In the genomic region with DNA sequence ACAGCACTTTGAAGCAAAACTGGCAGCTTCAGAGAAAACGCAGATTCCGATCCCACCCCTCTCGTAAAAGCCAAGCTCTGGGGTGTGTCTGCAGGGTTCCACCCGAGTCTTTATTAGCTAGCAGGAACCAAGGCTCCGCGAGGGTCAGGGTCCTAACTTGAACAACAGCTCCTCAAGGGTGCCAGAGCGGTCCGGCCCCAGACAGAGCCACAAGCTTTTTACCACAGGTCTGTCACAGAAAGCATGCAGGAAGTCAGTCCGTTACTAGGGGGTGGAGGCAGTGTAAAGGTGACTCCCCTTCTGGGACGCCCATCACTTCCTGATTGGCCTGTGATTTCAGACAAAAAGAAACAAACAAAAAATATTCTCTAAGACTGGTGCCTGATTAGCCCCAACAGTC, we compare ENCODE assay signal across 8 mouse cellular contexts. TPM values are rescaled to one million over a fixed set of nuclear protein-coding genes. Genes with fewer than 3 reads are reported as not detected.
DNase-seq lines count a peak whose midpoint lies in the region; ATAC-seq lines count a peak whose summit lies in the region.

No protein-coding gene starts in this region.

- H3K4me3 ChIP-seq in hindbrain, embryonic 10.5 days, result peak overlapping the region; percentile 74
- H3K4me3 ChIP-seq in limb, embryonic 15.5 days, result peak overlapping the region; percentile 68

- no peak overlapping the region for H3K9ac ChIP-seq in limb, embryonic 15.5 days

- peak; percentile 34 for DNase-seq in cerebellum, adult 9-10 months
- no peak for DNase-seq in cerebellum, postnatal 10 days
- peak; percentile 82 for DNase-seq in R1 (ENCODE audit: low read depth, low spot score)
- no peak for DNase-seq in hindbrain, embryonic 10.5 days (ENCODE audit: low spot score)
- no peak for DNase-seq in adrenal gland, postnatal 14 days

- no peak overlapping the region for H3K27ac ChIP-seq in hindbrain, embryonic 10.5 days
- no peak overlapping the region for H3K27ac ChIP-seq in limb, embryonic 15.5 days

- H3K4me2 ChIP-seq in limb, embryonic 15.5 days, result peak overlapping the region; percentile 86

- no peak for ATAC-seq in limb, embryonic 15.5 days (ENCODE audit: insufficient number of reproducible peaks, low FRiP score, low TSS enrichment, low read depth)
- ATAC-seq in monocyte, adult 5-6 weeks (replicated peaks; ENCODE audit: insufficient number of reproducible peaks, low FRiP score, low TSS enrichment, poor library complexity, severe bottlenecking), result peak; percentile 63
- no peak for ATAC-seq in frontal cortex, adult (ENCODE audit: low TSS enrichment)

- no peaks in the 10 kb centered on the region for H3K36me3 ChIP-seq in hindbrain, embryonic 10.5 days
- no peaks in the 10 kb centered on the region for H3K36me3 ChIP-seq in limb, embryonic 15.5 days

- peaks cover 100% of the 10 kb centered on the region for H3K27me3 ChIP-seq in hindbrain, embryonic 10.5 days (ENCODE audit: insufficient read depth, poor library complexity, severe bottlenecking)
- peaks cover 72% of the 10 kb centered on the region for H3K27me3 ChIP-seq in limb, embryonic 15.5 days

- peaks cover 39% of the 10 kb centered on the region for H3K4me1 ChIP-seq in hindbrain, embryonic 10.5 days (replicated peaks)
- peaks cover 38% of the 10 kb centered on the region for H3K4me1 ChIP-seq in limb, embryonic 15.5 days

- WGBS in hindbrain, embryonic 10.5 days, result 16% methylated on average over 10 of the region's 10 CpGs
- WGBS in limb, embryonic 15.5 days, result 5% methylated on average over 10 of the region's 10 CpGs

- H3K9me3 ChIP-seq in hindbrain, embryonic 10.5 days, result peaks cover 13% of the 10 kb centered on the region
- H3K9me3 ChIP-seq in limb, embryonic 15.5 days, result no peaks in the 10 kb centered on the region

RNA-seq across cellular contexts. Expression of a gene that starts 0.7 kb away (rescaled TPM):
- 1.0 and 1.6 TPM in 2 replicates for polyA plus RNA-seq in hindbrain, embryonic 10.5 days (2016; fragmentation: Nextera tagmentation; extraction: Ambion mirVana)
- 4.6 and 4.9 TPM in 2 replicates for polyA plus RNA-seq in limb, embryonic 15.5 days (2015; fragmentation: Nextera tagmentation; extraction: Ambion mirVana)
- 3.6 to 5.0 TPM in 2 of 3 replicates, not detected in the other for total RNA-seq in monocyte, adult 5-6 weeks (2017)
- total RNA-seq in adrenal gland, postnatal 14 days (2021), result 3.3 and 5.0 TPM in 2 replicates

RNA-seq across cellular contexts. Expression of a gene that starts 0.7 kb away (rescaled TPM):
- polyA plus RNA-seq in hindbrain, embryonic 10.5 days (2016; fragmentation: Nextera tagmentation; extraction: Ambion mirVana), result 15.4 and 16.3 TPM in 2 replicates
- polyA plus RNA-seq in limb, embryonic 15.5 days (2015; fragmentation: Nextera tagmentation; extraction: Ambion mirVana), result 30.8 and 38.0 TPM in 2 replicates
- total RNA-seq in monocyte, adult 5-6 weeks (2017), result 16.2 to 28.9 TPM (median 23.3 TPM) in 3 replicates
- total RNA-seq in adrenal gland, postnatal 14 days (2021), result 12.7 and 15.9 TPM in 2 replicates

RNA-seq across cellular contexts. Expression of a gene that starts 4.5 kb away (rescaled TPM):
- 0.09 and 0.20 TPM in 2 replicates for polyA plus RNA-seq in hindbrain, embryonic 10.5 days (2016; fragmentation: Nextera tagmentation; extraction: Ambion mirVana)
- polyA plus RNA-seq in limb, embryonic 15.5 days (2015; fragmentation: Nextera tagmentation; extraction: Ambion mirVana), result 0.33 and 0.41 TPM in 2 replicates
- 0.96 to 2.5 TPM in 2 of 3 replicates, not detected in the other for total RNA-seq in monocyte, adult 5-6 weeks (2017)
- total RNA-seq in adrenal gland, postnatal 14 days (2021), result 0.41 and 0.70 TPM in 2 replicates

RNA-seq across cellular contexts. Expression of a gene that starts 10.2 kb away (rescaled TPM):
- polyA plus RNA-seq in hindbrain, embryonic 10.5 days (2016; fragmentation: Nextera tagmentation; extraction: Ambion mirVana), result 2.6 and 3.3 TPM in 2 replicates
- polyA plus RNA-seq in limb, embryonic 15.5 days (2015; fragmentation: Nextera tagmentation; extraction: Ambion mirVana), result 50.7 and 50.8 TPM in 2 replicates
- total RNA-seq in monocyte, adult 5-6 weeks (2017), result 0.29 TPM in 1 of 3 replicates, not detected in the others
- total RNA-seq in adrenal gland, postnatal 14 days (2021), result 3.6 and 5.0 TPM in 2 replicates

RNA-seq across cellular contexts. Expression of a gene that starts 10.8 kb away (rescaled TPM):
- 1.2 and 2.1 TPM in 2 replicates for polyA plus RNA-seq in hindbrain, embryonic 10.5 days (2016; fragmentation: Nextera tagmentation; extraction: Ambion mirVana)
- polyA plus RNA-seq in limb, embryonic 15.5 days (2015; fragmentation: Nextera tagmentation; extraction: Ambion mirVana), result 3.1 and 5.3 TPM in 2 replicates
- not detected in 3 replicates for total RNA-seq in monocyte, adult 5-6 weeks (2017)
- total RNA-seq in adrenal gland, postnatal 14 days (2021), result 11.5 and 13.4 TPM in 2 replicates

Comparison
In these comparisons a context has a peak if more than half of its experiments do, and no peak if none do; other contexts are left out.
1. DNase-seq: peak in cerebellum, adult 9-10 months (single experiment) and R1 (single experiment); none in cerebellum, postnatal 10 days (0 of 2), hindbrain, embryonic 10.5 days (single experiment) and adrenal gland, postnatal 14 days (single experiment).